Mouse (Mus musculus) forebrain, embryonic 11.5 days (tissue): ENCODE results near the gene Serbp1. TPM values are rescaled to one million over a fixed set of nuclear protein-coding genes. Genes with fewer than 3 reads are reported as not detected.

Experiments used
- ATAC-seq: fragments of 200-750 bp; cut with Nextera tagmentation; replicated peaks from 2 replicates; pipeline ENCODE4 v1.8.0; 2017; ENCODE audit warnings: moderate TSS enrichment; ENCODE audit not compliant: low FRiP score
- DNase-seq: peaks from one replicate; pipeline ENCODE4 v3.0.0-alpha.2; 2017; ENCODE audit warnings: low spot score
- H3K27ac ChIP-seq: fragments of 300-500 bp; sonication (generic); 2 replicates; pipeline ENCODE4 v1.5.1; 2014; ENCODE audit warnings: low read depth, low read length
- H3K27me3 ChIP-seq: fragments of 300-500 bp; sonication (generic); 2 replicates; pipeline ENCODE4 v1.6.1; 2014; ENCODE audit warnings: mild to moderate bottlenecking, low read length, mixed read lengths; ENCODE audit not compliant: control insufficient read depth, insufficient read depth
- H3K36me3 ChIP-seq: fragments of 300-500 bp; sonication (generic); 2 replicates; pipeline ENCODE4 v1.6.1; 2014; ENCODE audit warnings: mild to moderate bottlenecking, low read length, moderate library complexity, mixed read lengths; ENCODE audit not compliant: control insufficient read depth, insufficient read depth
- H3K4me1 ChIP-seq: fragments of 300-500 bp; sonication (generic); replicated peaks from 2 replicates; pipeline ENCODE4 v1.6.1; 2014; ENCODE audit warnings: low read length, mixed read lengths; ENCODE audit not compliant: control insufficient read depth, insufficient read depth
- H3K4me2 ChIP-seq: fragments of 300-500 bp; sonication (generic); 2 replicates; pipeline ENCODE4 v1.6.1; 2014; ENCODE audit warnings: low read depth, mild to moderate bottlenecking, low read length, moderate library complexity, mixed read lengths; ENCODE audit not compliant: severe bottlenecking
- H3K4me3 ChIP-seq: fragments of 300-500 bp; sonication (generic); 2 replicates; pipeline ENCODE4 v1.5.1; 2014; ENCODE audit warnings: low read depth, low read length
- H3K9ac ChIP-seq: fragments of 300-500 bp; sonication (generic); 2 replicates; pipeline ENCODE4 v1.6.1; 2014; ENCODE audit warnings: low read length
- H3K9me3 ChIP-seq: fragments of 300-500 bp; sonication (generic); 2 replicates; pipeline ENCODE4 v1.6.1; 2016; ENCODE audit warnings: low read length, mixed read lengths; ENCODE audit not compliant: control insufficient read depth
- WGBS: fragments of 180-500 bp; shearing (Covaris S2); extraction: QIAGEN DNeasy Blood & Tissue Kit; methylation state at CpG from one replicate; pipeline ENCODE4 v1.1.7; 2014; 5-methylcytosine and 5-hydroxymethylcytosine counted together
- polyA plus RNA-seq: library from polyadenylated mRNA; unstranded; fragments of >200 nt; fragmentation: Nextera tagmentation; extraction: Ambion mirVana; gene quantifications from 2 replicates; pipeline ENCODE4 v1.2.1, GENCODE M21; 2014

The Serbp1 gene
- polyA plus RNA-seq, 1 experiment from 2014 or later: 601 TPM

GRCm38 (mm10) chr6:67226286-67226685, 11.7 kb upstream of the Serbp1 start:
- Histone ChIP-seq H3K36me3 (no peaks in the 10 kb centered on the region), H3K9me3 (no peaks in the 10 kb centered on the region), H3K27ac (no peak overlapping the region), H3K4me2 (no peak overlapping the region), H3K4me3 (no peak overlapping the region), H3K9ac (no peak overlapping the region), H3K27me3 (no peaks in the 10 kb centered on the region), H3K4me1 (peaks cover 6% of the 10 kb centered on the region; the same call in 1 of the 2 replicates)
- ATAC-seq: no peak
- DNase-seq: no peak
- WGBS: 75% methylated on average over 4 of the region's 4 CpGs

GRCm38 (mm10) chr6:67228459-67229107, 9.4 kb upstream of the Serbp1 start:
- ATAC-seq (peak; percentile 44; the same call in 1 of the 2 replicates), DNase-seq (peak; percentile 54)
- Histone ChIP-seq H3K27me3 (no peaks in the 10 kb centered on the region), H3K4me2 (peak overlapping the region; percentile 37; the same call in 1 of the 2 replicates), H3K27ac (no peak overlapping the region), H3K9me3 (no peaks in the 10 kb centered on the region), H3K36me3 (no peaks in the 10 kb centered on the region), H3K4me1 (peaks cover 6% of the 10 kb centered on the region; the same call in 1 of the 2 replicates), H3K4me3 (no peak overlapping the region), H3K9ac (no peak overlapping the region)
- WGBS: 14% methylated on average over 18 of the region's 18 CpGs

- Histone ChIP-seq H3K9me3 (no peaks in the 10 kb centered on the region), H3K27me3 (no peaks in the 10 kb centered on the region), H3K4me2 (no peak overlapping the region), H3K36me3 (no peaks in the 10 kb centered on the region), H3K4me3 (no peak overlapping the region), H3K27ac (no peak overlapping the region), H3K4me1 (peaks cover 6% of the 10 kb centered on the region; the same call in 1 of the 2 replicates), H3K9ac (no peak overlapping the region)
- 46% methylated on average over 9 of the region's 9 CpGs for WGBS
- no peak for ATAC-seq
- DNase-seq: no peak
These were observed 8.5 kb upstream of the Serbp1 start for GRCm38 (mm10) chr6:67229521-67229920.

- no peak overlapping the region for H3K27ac ChIP-seq
- DNase-seq (no peak), ATAC-seq (no peak)
These were observed 8.0 kb upstream of the Serbp1 start for GRCm38 (mm10) chr6:67229922-67230518.

GRCm38 (mm10) chr6:67230950-67231349, 7.0 kb upstream of the Serbp1 start:
- no peak overlapping the region for H3K27ac ChIP-seq
- ATAC-seq: no peak

More at GRCm38 (mm10) chr6:67229922-67230518, 8.0 kb upstream of the Serbp1 start:
- no peak overlapping the region for H3K9ac ChIP-seq
- peaks cover 6% of the 10 kb centered on the region; the same call in 1 of the 2 replicates for H3K4me1 ChIP-seq
- H3K36me3 ChIP-seq: no peaks in the 10 kb centered on the region
- H3K27me3 ChIP-seq: no peaks in the 10 kb centered on the region
- no peak overlapping the region for H3K4me3 ChIP-seq
- 13% methylated on average over 11 of the region's 11 CpGs for WGBS
- H3K4me2 ChIP-seq: no peak overlapping the region
- no peaks in the 10 kb centered on the region for H3K9me3 ChIP-seq

GRCm38 (mm10) chr6:67235649-67236048, 2.3 kb upstream of the Serbp1 start:
- Histone ChIP-seq H3K9me3 (no peaks in the 10 kb centered on the region), H3K4me1 (no peaks in the 10 kb centered on the region), H3K27me3 (no peaks in the 10 kb centered on the region), H3K4me2 (no peak overlapping the region), H3K4me3 (no peak overlapping the region), H3K9ac (no peak overlapping the region), H3K36me3 (no peaks in the 10 kb centered on the region), H3K27ac (no peak overlapping the region)
- ATAC-seq (no peak), DNase-seq (no peak)
- 83% methylated on average over 3 of the region's 3 CpGs for WGBS

More at GRCm38 (mm10) chr6:67230950-67231349, 7.0 kb upstream of the Serbp1 start:
- Histone ChIP-seq H3K9me3 (no peaks in the 10 kb centered on the region), H3K4me1 (peaks cover 6% of the 10 kb centered on the region; the same call in 1 of the 2 replicates), H3K4me3 (no peak overlapping the region), H3K4me2 (no peak overlapping the region), H3K9ac (no peak overlapping the region), H3K27me3 (no peaks in the 10 kb centered on the region), H3K36me3 (no peaks in the 10 kb centered on the region)
- DNase-seq: no peak

GRCm38 (mm10) chr6:67236491-67237234, 1.3 kb upstream of the Serbp1 start:
- 82% methylated on average over 7 of the region's 7 CpGs for WGBS
- no peak overlapping the region for H3K4me2 ChIP-seq

GRCm38 (mm10) chr6:67241263-67241662, 3.3 kb downstream of the Serbp1 start:
- ATAC-seq: no peak
- WGBS: 89% methylated on average over 3 of the region's 3 CpGs
- Histone ChIP-seq H3K4me2 (no peak overlapping the region), H3K36me3 (no peaks in the 10 kb centered on the region), H3K27me3 (no peaks in the 10 kb centered on the region), H3K27ac (no peak overlapping the region), H3K9me3 (no peaks in the 10 kb centered on the region), H3K4me1 (no peaks in the 10 kb centered on the region), H3K4me3 (no peak overlapping the region), H3K9ac (no peak overlapping the region)
- no peak for DNase-seq

More at GRCm38 (mm10) chr6:67236491-67237234, 1.3 kb upstream of the Serbp1 start:
- no peaks in the 10 kb centered on the region for H3K9me3 ChIP-seq
- H3K9ac ChIP-seq: no peak overlapping the region
- H3K27ac ChIP-seq: no peak overlapping the region
- no peak overlapping the region for H3K4me3 ChIP-seq
- no peaks in the 10 kb centered on the region for H3K27me3 ChIP-seq
- ATAC-seq (no peak), DNase-seq (no peak)
- H3K36me3 ChIP-seq: no peaks in the 10 kb centered on the region
- H3K4me1 ChIP-seq: no peaks in the 10 kb centered on the region
